Mouse (Mus musculus): ENCODE measurements around the gene Whrn. TPM values are rescaled to one million over a fixed set of nuclear protein-coding genes. Genes with fewer than 3 reads are reported as not detected.

Whrn gene
- 10 to 100 TPM; 18.8 to 22.3 TPM for total RNA-seq (2021)

DNA sequence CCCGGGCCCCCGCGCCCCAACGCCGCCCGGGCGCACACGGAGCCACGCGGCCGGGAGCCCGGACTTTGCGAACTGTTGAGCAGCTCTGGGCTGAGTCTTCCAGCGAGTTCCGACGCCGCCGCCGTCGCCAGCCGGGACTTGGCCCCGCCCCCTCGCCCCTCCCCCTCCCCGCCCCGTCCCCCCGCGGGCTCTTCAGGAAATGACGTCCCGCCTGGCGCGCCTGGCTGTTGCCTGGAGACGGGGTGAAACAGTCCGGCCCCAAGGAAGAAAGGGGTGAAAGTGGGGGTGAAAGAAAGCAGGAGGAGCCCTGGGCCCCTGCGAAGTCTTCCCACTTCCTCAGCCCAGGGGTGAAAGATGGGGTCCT lies at the start of gene Whrn:
TSS of gene Whrn (minus strand) at position 77 of the 364 bp plus-strand sequence.
- DNase-seq, result peak; percentile 63 to 65

GRCm38 (mm10) chr4:63545231-63545958 lies 49.6 kb upstream of the Whrn start:
- no peak for DNase-seq

DNA sequence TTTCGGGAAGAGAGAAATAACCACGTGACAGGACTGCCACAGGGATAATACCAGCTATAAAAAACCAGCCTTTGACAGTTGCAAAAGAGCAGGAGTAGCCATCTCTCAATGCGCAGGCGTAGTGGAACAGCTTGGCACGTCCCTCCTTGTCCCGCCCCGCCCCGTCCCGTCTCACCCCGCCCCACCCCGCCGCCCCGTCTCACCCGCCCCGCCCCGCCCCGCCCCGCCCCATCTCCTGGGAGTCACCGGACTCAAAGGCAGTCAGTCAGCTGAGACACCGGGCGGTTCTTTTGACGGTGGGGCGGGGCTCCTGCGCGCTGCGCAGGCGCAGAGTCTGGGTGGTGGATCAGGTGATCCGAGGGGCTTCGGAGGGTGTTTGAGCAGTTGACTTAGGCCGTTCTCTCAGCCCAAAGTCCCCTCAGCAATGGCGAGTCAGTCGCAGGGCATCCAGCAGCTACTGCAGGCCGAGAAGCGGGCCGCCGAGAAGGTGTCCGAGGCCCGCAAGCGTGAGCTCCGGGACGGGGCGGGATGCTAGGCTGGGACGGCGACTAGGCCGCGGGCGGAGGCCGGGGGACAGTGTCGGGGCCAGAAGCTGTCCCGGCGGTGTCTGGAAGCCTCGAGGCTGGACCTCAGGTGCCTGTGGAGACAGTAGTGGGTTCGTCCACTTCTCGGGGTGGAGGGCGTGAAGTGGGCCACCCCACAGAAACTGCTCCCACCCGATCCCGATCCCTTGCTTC lies 48.9 kb upstream of the Whrn start, which contains the start of gene Atp6v1g1:
TSS of gene Atp6v1g1 (plus strand) at position 279 of the 737 bp plus-strand sequence.
- DNase-seq, result peak; percentile 94

GRCm38 (mm10) chr4:63543746-63544493 lies 48.1 kb upstream of the Whrn start:
- DNase-seq, result no peak

- no peak for DNase-seq
Observed at GRCm38 (mm10) chr4:63542209-63542608, 46.4 kb upstream of the Whrn start.

- no peak for DNase-seq
Observed at GRCm38 (mm10) chr4:63537602-63538001, 41.8 kb upstream of the Whrn start.

GRCm38 (mm10) chr4:63530409-63530808 lies 34.6 kb upstream of the Whrn start:
- DNase-seq, result no peak

DNA sequence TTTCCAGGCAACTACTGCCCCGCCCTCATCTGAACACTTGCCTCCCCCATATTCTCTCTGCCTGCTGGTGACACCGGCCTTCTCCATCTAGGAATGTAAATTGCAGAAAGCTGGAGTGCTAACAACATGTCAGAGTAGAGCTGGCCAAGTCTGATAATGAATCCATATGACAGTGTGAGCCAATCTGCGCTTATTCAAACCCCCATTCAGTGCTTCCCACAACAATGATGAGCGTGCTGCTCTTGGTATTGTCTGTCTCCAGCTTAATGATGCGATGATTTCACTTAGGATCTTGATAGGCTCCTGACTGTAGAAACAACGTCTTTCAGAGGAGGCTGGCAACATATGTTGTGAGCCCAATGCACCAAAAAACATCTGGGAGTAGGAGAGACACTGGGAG lies 33.2 kb upstream of the Whrn start:
- DNase-seq, result peak; percentile 70 to 74

GRCm38 (mm10) chr4:63525514-63525913 lies 29.7 kb upstream of the Whrn start:
- no peak for DNase-seq

- DNase-seq, result no peak
Observed at GRCm38 (mm10) chr4:63521813-63522419, 26.1 kb upstream of the Whrn start.

DNA sequence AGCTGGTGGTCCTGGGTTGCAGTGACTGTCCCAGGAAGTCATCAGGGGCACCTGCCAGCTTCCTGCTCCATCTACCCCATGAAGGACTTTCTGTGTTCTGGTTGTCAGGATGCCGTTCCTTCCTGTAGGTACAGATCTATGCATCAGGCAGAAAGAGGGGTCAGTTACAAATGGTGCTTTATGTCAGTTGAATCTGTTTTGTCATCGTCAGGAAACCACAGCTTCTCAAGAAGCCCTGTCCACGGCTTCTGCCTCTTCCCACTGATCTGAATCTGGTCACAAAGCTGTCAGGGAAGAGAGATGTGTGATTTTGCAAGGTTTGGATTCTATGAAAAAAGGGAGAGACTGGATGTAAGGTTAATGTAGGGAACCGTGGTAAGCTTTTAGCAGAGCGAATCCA lies 19.2 kb upstream of the Whrn start:
- no peak for DNase-seq

DNA sequence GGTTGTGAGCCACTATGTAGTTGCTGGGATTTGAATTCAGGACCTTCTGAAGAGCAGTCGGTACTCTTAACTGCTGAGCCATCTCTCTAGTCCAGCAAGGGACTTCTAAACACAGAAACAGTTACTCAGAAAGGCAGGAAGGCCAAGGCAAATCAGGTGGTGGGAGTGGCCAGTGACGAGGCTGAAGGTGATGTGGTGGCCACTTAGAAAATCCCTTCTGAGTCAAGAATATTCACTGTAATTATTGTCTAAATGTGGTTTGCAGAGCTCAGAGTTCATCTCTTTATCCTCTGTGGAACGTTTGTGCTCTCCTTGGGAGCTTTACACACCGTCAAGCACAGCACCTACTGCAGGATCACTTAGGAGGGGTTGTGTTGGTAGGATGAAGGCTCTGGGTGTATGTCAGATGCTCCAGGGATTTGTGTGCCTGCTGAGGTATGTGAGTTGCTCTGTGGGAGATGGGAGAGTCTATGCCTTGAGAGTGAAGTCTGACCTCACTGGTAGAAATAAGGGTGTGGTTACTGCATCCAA lies 18.7 kb upstream of the Whrn start:
- no peak for DNase-seq

DNA sequence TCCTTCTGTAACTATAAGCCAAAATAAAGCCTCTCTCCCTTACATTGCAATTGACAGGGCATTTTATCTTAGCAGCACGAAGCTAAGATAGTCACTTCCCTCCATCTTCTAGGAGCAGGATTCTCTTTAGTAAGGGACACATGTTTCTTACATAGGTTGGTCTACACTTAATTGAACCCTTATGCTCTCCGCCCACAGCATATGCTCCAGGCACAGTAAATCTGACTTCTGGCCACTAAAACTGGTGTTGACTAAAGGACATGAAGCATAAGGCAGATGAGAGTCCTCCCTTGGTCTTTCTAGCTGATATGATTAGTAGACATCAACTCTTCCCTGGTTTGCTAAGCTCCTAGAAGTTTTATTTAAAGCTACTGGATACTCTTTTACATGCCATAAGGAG lies 17.1 kb upstream of the Whrn start:
- DNase-seq, result no peak

DNA sequence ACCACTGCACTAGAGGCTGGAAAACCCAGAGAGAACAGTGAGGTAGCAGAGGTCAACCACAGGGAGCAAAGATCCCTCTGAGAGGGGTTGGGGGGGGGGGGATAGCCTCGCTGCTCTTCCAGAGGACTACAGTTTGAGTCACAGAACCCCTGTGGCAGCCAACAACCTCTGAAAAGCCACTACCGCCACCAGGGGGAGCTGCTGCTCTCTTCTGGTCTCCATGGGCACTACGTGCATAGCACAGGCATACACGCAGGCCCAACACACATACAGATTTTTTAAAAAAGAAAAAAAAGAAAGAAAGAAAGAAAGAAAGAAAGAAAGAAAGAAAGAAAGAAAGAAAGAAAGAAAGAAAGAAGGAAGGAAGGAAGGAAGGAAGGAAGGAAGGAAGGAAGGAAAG lies 12.4 kb upstream of the Whrn start:
- DNase-seq, result peak; percentile 57 to 59

- DNase-seq, result no peak
Observed at GRCm38 (mm10) chr4:63507478-63507877, 11.7 kb upstream of the Whrn start.

DNA sequence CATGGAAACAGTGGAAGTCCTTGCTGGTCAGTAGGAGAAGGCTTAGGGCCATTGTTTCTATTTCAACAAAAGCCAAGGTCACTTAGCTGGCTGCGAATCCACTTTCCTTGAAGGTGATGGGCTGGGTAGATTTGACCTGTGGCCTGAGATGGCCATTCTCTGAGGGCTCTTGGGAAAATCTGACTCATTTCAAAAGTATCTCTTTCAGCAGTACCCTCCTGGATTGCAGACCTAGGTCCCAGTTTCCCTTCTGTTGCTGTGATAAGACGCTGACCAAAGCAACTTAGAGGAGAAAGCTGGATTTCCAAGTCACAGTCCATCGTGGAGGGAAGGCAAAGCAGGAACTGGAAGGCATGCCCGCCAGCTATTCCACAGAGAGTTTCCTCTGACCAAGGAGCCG lies 8.2 kb upstream of the Whrn start:
- DNase-seq, result no peak

DNA sequence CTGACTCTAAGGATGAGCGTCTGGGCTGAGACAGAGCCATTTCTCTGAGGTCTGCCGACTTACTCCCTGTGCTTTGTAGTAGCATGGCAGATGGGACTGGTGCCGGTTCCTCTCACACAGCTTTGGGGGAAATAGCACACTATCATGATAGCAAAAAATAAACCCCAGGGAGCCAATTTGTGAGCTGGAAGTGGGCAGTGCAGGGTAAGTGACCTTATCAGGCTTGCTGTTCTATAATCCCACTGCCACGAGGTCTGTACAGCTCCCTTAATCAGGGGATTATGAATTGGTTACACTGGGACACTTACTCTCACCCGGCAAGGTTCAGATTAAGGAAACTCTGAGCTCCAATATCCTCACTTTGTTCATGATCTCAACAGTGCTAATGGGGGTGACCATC lies 5.3 kb upstream of the Whrn start:
- DNase-seq, result no peak

- DNase-seq, result no peak
Observed at GRCm38 (mm10) chr4:63498346-63498745, 2.6 kb upstream of the Whrn start.

DNA sequence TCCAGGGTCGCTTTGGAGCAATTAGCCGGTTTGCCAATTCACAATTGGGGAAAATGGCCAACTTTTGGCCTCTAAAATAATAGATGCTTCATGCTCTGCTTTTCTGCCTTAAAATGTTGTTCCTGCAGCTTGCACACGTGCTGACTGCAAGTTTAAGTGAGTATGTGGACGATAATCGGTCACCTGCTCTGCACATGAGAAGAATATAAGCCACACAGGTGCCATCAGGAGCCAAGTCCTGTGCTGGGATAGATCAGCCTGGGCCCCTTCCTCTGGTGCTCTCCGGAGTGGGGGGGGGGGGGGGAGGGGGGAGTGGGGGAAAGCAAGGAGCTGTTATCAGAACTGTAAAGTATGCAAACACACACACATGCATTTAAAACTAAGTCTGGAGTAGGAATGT lies 521 bp upstream of the Whrn start:
- no peak for DNase-seq

- DNase-seq, result peak in 1 of 2 experiments; percentile 26
Observed at GRCm38 (mm10) chr4:63494967-63495914, 550 bp downstream of the Whrn start.

- no peak for DNase-seq
Observed at GRCm38 (mm10) chr4:63494401-63494966, 1.3 kb downstream of the Whrn start.
